9 mouse cellular contexts compared by ENCODE assay signal in the genomic region with DNA sequence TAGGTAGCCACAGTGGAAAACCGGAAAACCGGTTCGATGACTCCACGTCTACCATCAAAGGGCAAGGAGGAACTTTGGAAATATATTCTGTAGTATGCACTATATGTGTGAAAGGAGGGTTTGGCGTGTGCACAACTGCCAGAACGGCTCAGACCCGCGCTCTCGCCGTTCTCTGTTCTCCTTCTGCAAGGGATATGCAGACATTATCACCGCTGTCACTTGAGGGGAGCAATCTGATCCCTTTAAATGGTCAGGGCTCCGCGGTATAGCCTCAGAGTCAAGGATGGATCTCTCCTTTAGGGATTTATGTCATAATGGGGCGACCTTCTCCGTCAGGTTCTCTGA. TPM values are rescaled to one million over a fixed set of nuclear protein-coding genes. Genes with fewer than 3 reads are reported as not detected.
DNase-seq lines count a peak whose midpoint lies in the region; ATAC-seq lines count a peak whose summit lies in the region.
"Had no signal": no experiment of that assay in that cellular context is flagged by ENCODE, and none has a peak within 500 bp of the region (broad histone marks: within the 10 kb centered on the region; RNA-seq: fewer than 3 reads in every experiment).

No protein-coding gene starts in this region.

- H3K9ac ChIP-seq in embryonic facial prominence, embryonic 12.5 days, result peak overlapping the region; percentile 45; the same call in 1 of the 2 replicates
- H3K9ac ChIP-seq in intestine, embryonic 14.5 days (ENCODE audit: low read length), result peak overlapping the region; percentile 49
- H3K9ac ChIP-seq in midbrain, embryonic 13.5 days (replicated peaks), result peak overlapping the region; percentile 67

- peak overlapping the region; percentile 57 for H3K4me3 ChIP-seq in embryonic facial prominence, embryonic 12.5 days
- H3K4me3 ChIP-seq in intestine, embryonic 14.5 days (ENCODE audit: low read depth, low read length), result peak overlapping the region; percentile 77
- H3K4me3 ChIP-seq in midbrain, embryonic 13.5 days (replicated peaks), result peak overlapping the region; percentile 57

- no peak for ATAC-seq in embryonic facial prominence, embryonic 12.5 days (ENCODE audit: insufficient number of reproducible peaks, insufficient read depth, low FRiP score, low TSS enrichment)
- ATAC-seq in intestine, embryonic 14.5 days (replicated peaks; ENCODE audit: low FRiP score, low TSS enrichment, low read depth), result no peak
- ATAC-seq in midbrain, embryonic 13.5 days, result no peak

- peak; percentile 83 for DNase-seq in heart, adult 11 months
- DNase-seq in heart, adult 8-10 months (ENCODE audit: low spot score), result no peak
- peak; percentile 46 for DNase-seq in CD4-positive helper T cell, adult 2 months (ENCODE audit: low read depth, low spot score)
- DNase-seq in intestine, embryonic 14.5 days (ENCODE audit: low spot score), result peak; percentile 66
- DNase-seq in urinary bladder, adult 2 months (ENCODE audit: low spot score), result no peak
- no peak for DNase-seq in right cerebral cortex, postnatal 14 days

- H3K27ac ChIP-seq in embryonic facial prominence, embryonic 12.5 days, result no peak overlapping the region
- H3K27ac ChIP-seq in intestine, embryonic 14.5 days (ENCODE audit: low read depth), result no peak overlapping the region
- H3K27ac ChIP-seq in midbrain, embryonic 13.5 days, result no peak overlapping the region

- H3K27me3 ChIP-seq in embryonic facial prominence, embryonic 12.5 days, result no peaks in the 10 kb centered on the region
- H3K27me3 ChIP-seq in intestine, embryonic 14.5 days (replicated peaks; ENCODE audit: control insufficient read depth, insufficient read depth, low read length), result no peaks in the 10 kb centered on the region
- 0 out of 2 replicates have a peak, but pooled peaks cover 2% of the 10 kb centered on the region for H3K27me3 ChIP-seq in midbrain, embryonic 13.5 days

- under 1% methylated on average over 15 of the region's 15 CpGs for WGBS in embryonic facial prominence, embryonic 12.5 days
- under 1% methylated on average over 15 of the region's 15 CpGs for WGBS in intestine, embryonic 14.5 days
- under 1% methylated on average over 15 of the region's 15 CpGs for WGBS in midbrain, embryonic 13.5 days

- no peaks in the 10 kb centered on the region for H3K9me3 ChIP-seq in embryonic facial prominence, embryonic 12.5 days
- no peaks in the 10 kb centered on the region for H3K9me3 ChIP-seq in intestine, embryonic 14.5 days (ENCODE audit: control insufficient read depth, low read length)
- no peaks in the 10 kb centered on the region for H3K9me3 ChIP-seq in midbrain, embryonic 13.5 days

- H3K4me1 ChIP-seq in embryonic facial prominence, embryonic 12.5 days, result no peaks in the 10 kb centered on the region; the same call in 1 of the 2 replicates
- no peaks in the 10 kb centered on the region for H3K4me1 ChIP-seq in intestine, embryonic 14.5 days (replicated peaks; ENCODE audit: control insufficient read depth, insufficient read depth, low read length)
- H3K4me1 ChIP-seq in midbrain, embryonic 13.5 days (replicated peaks), result peaks cover 18% of the 10 kb centered on the region

- no peaks in the 10 kb centered on the region for H3K36me3 ChIP-seq in embryonic facial prominence, embryonic 12.5 days
- no peaks in the 10 kb centered on the region for H3K36me3 ChIP-seq in intestine, embryonic 14.5 days (ENCODE audit: control insufficient read depth, insufficient read depth, low read length)
- H3K36me3 ChIP-seq in midbrain, embryonic 13.5 days, result no peaks in the 10 kb centered on the region

- H3K4me2 ChIP-seq in embryonic facial prominence, embryonic 12.5 days (replicated peaks), result peak overlapping the region; percentile 76
- H3K4me2 ChIP-seq in intestine, embryonic 14.5 days (ENCODE audit: low read length), result peak overlapping the region; percentile 96
- peak overlapping the region; percentile 93 for H3K4me2 ChIP-seq in midbrain, embryonic 13.5 days (replicated peaks)

RNA-seq across cellular contexts. Expression of a gene that starts 13.8 kb away (rescaled TPM):
- total RNA-seq in heart, adult 8-10 months (2022), result not detected
- polyA plus RNA-seq in embryonic facial prominence, embryonic 12.5 days (2016; fragmentation: Nextera tagmentation; extraction: Ambion mirVana), result not detected in 2 replicates
- not detected in 2 replicates for polyA plus RNA-seq in intestine, embryonic 14.5 days (2014; fragmentation: Nextera tagmentation; extraction: Ambion mirVana)
- not detected in 2 replicates for polyA plus RNA-seq in midbrain, embryonic 13.5 days (2015; fragmentation: Nextera tagmentation; extraction: Ambion mirVana)
- polyA plus RNA-seq in urinary bladder, adult 2 months (2012; rRNA removed), result not detected in 2 replicates
- total RNA-seq: left cerebral cortex, postnatal 10 days had no signal

RNA-seq across cellular contexts. Expression of a gene that starts 19.8 kb away (rescaled TPM):
- 10 to 100 TPM; 17.7 to 20.3 (median 19.3) TPM for total RNA-seq in heart, adult 8-10 months (2022)
- 167 and 170 TPM in 2 replicates for polyA plus RNA-seq in embryonic facial prominence, embryonic 12.5 days (2016; fragmentation: Nextera tagmentation; extraction: Ambion mirVana)
- polyA plus RNA-seq in intestine, embryonic 14.5 days (2014; fragmentation: Nextera tagmentation; extraction: Ambion mirVana), result 167 and 169 TPM in 2 replicates
- 87.2 and 95.5 TPM in 2 replicates for polyA plus RNA-seq in midbrain, embryonic 13.5 days (2015; fragmentation: Nextera tagmentation; extraction: Ambion mirVana)
- polyA plus RNA-seq in urinary bladder, adult 2 months (2012; rRNA removed), result 40.5 and 48.2 TPM in 2 replicates

RNA-seq across cellular contexts. Expression of a gene that starts 30.0 kb away (rescaled TPM):
- not detected for total RNA-seq in heart, adult 8-10 months (2022)
- not detected in 2 replicates for polyA plus RNA-seq in embryonic facial prominence, embryonic 12.5 days (2016; fragmentation: Nextera tagmentation; extraction: Ambion mirVana)
- polyA plus RNA-seq in intestine, embryonic 14.5 days (2014; fragmentation: Nextera tagmentation; extraction: Ambion mirVana), result not detected in 2 replicates
- polyA plus RNA-seq in midbrain, embryonic 13.5 days (2015; fragmentation: Nextera tagmentation; extraction: Ambion mirVana), result not detected in 2 replicates
- polyA plus RNA-seq in urinary bladder, adult 2 months (2012; rRNA removed), result not detected in 2 replicates
- total RNA-seq: left cerebral cortex, postnatal 10 days had no signal

RNA-seq across cellular contexts. Expression of a gene that starts 48.2 kb away (rescaled TPM):
- total RNA-seq in heart, adult 8-10 months (2022), result not detected
- 0.04 TPM in 1 of 2 replicates, not detected in the other for polyA plus RNA-seq in embryonic facial prominence, embryonic 12.5 days (2016; fragmentation: Nextera tagmentation; extraction: Ambion mirVana)
- not detected in 2 replicates for polyA plus RNA-seq in intestine, embryonic 14.5 days (2014; fragmentation: Nextera tagmentation; extraction: Ambion mirVana)
- 0.05 TPM in 1 of 2 replicates, not detected in the other for polyA plus RNA-seq in midbrain, embryonic 13.5 days (2015; fragmentation: Nextera tagmentation; extraction: Ambion mirVana)
- polyA plus RNA-seq in urinary bladder, adult 2 months (2012; rRNA removed), result not detected in 2 replicates
- total RNA-seq: left cerebral cortex, postnatal 10 days had no signal

Comparison
In these comparisons a context has a peak if more than half of its experiments do, and no peak if none do; other contexts are left out.
1. DNase-seq: peak in heart, adult 11 months (single experiment), CD4-positive helper T cell, adult 2 months (single experiment) and intestine, embryonic 14.5 days (single experiment); none in heart, adult 8-10 months (single experiment), urinary bladder, adult 2 months (single experiment) and right cerebral cortex, postnatal 14 days (single experiment).
2. Peak in every context shown above with its lines, with median percentiles within 50 percentile points of each other: H3K4me2 ChIP-seq, H3K4me3 ChIP-seq and H3K9ac ChIP-seq.